Mouse (Mus musculus) large intestine, adult 2 months (tissue): Measurements from ENCODE around the gene Rpp14. TPM values are rescaled to one million over a fixed set of nuclear protein-coding genes. Genes with fewer than 3 reads are reported as not detected.

Experiments used
- polyA plus RNA-seq: library from polyadenylated mRNA; depleted of rRNA; stranded (reverse); fragments of >200 nt; gene quantifications from 2 replicates; pipeline ENCODE4 v1.2.3, GENCODE M21; 2012; rRNA removed

The Rpp14 gene
- polyA plus RNA-seq, 1 experiment = 5.7 TPM

Other genes with a start within 250 kb of the Rpp14 start
- gene Gm45521, start 123.1 kb upstream of the Rpp14 start, polyA plus RNA-seq = not detected in 2 replicates
- 14.3 and 17.3 TPM in 2 replicates for gene Dnase1l3, start 85.8 kb upstream of the Rpp14 start, polyA plus RNA-seq
- gene Abhd6, start 77.5 kb upstream of the Rpp14 start, polyA plus RNA-seq = 51.6 and 93.8 TPM in 2 replicates
- gene Pxk, start 17.8 kb downstream of the Rpp14 start, polyA plus RNA-seq = 37.9 and 41.5 TPM in 2 replicates
- gene Pdhb, start 92.7 kb downstream of the Rpp14 start, polyA plus RNA-seq = 49.9 and 54.7 TPM in 2 replicates
- gene Kctd6, start 133.8 kb downstream of the Rpp14 start, polyA plus RNA-seq = 6.5 and 7.4 TPM in 2 replicates
- 5.5 and 10.6 TPM in 2 replicates for gene Acox2, start 179.0 kb downstream of the Rpp14 start, polyA plus RNA-seq
- gene Fam107a, start 237.7 kb downstream of the Rpp14 start, polyA plus RNA-seq = 0.58 and 1.2 TPM in 2 replicates